Mouse (Mus musculus) MEL (cell line): ENCODE data around the gene 4933421I07Rik.

ENCODE experiments used
- CHD1 ChIP-seq: IDR thresholded peaks from 2 replicates; pipeline ENCODE4 v1.6.1; 2012; ENCODE audit warnings: low read depth, mild to moderate bottlenecking, inconsistent platforms, low read length, improper control_type of control experiment
- CTCF ChIP-seq, 3 experiments: IDR thresholded peaks in 2 of 3; conservative IDR thresholded peaks in 1 of 3; 2 replicates each; pipeline ENCODE4 v1.5.1; 2011 to 2012; ENCODE audit warnings: low read length in 3 of 3, low read depth in 2 of 3, mild to moderate bottlenecking in 2 of 3, improper control_type of control experiment in 1 of 3, inconsistent platforms in 1 of 3, mixed read lengths in 1 of 3, moderate library complexity in 1 of 3; ENCODE audit not compliant: control insufficient read depth in 1 of 3, insufficient read depth in 1 of 3, poor library complexity in 1 of 3, severe bottlenecking in 1 of 3
- NELFE ChIP-seq: IDR thresholded peaks from 2 replicates; pipeline ENCODE4 v1.6.1; 2011; ENCODE audit warnings: low read depth, low read length, improper control_type of control experiment
- POLR2A ChIP-seq, 2 experiments: IDR thresholded peaks; 2 replicates each; pipeline ENCODE4 v1.6.1; 2011 to 2012; ENCODE audit warnings: low read length in 2 of 2, mild to moderate bottlenecking in 2 of 2, control low read depth in 1 of 2, improper control_type of control experiment in 1 of 2, low read depth in 1 of 2, moderate library complexity in 1 of 2; ENCODE audit not compliant: control insufficient read depth in 1 of 2, insufficient read depth in 1 of 2, poor library complexity in 1 of 2
- RAD21 ChIP-seq: IDR thresholded peaks from 2 replicates; pipeline ENCODE4 v1.6.1; 2011; ENCODE audit warnings: mild to moderate bottlenecking, low read depth, low read length, improper control_type of control experiment
- TAL1 ChIP-seq: IDR thresholded peaks from 2 replicates; pipeline ENCODE4 v1.6.1; 2012; ENCODE audit warnings: mild to moderate bottlenecking, inconsistent platforms, low read length, moderate library complexity, mixed read lengths
- UBTF ChIP-seq: IDR thresholded peaks from 2 replicates; pipeline ENCODE4 v1.6.1; 2012; ENCODE audit warnings: low read depth, mild to moderate bottlenecking, inconsistent platforms, low read length, improper control_type of control experiment, moderate library complexity, borderline replicate concordance; ENCODE audit not compliant: insufficient read depth
- ZNF384 ChIP-seq: IDR thresholded peaks from 2 replicates; pipeline ENCODE4 v1.6.1; 2012; ENCODE audit warnings: low read depth, mild to moderate bottlenecking, inconsistent platforms, low read length, improper control_type of control experiment

- no peak for TF ChIP-seq CTCF (IDR thresholded peaks at IDR 0.05 in 2 of 3, conservative IDR thresholded peaks at IDR 0.05 in 1 of 3; ENCODE audit: control insufficient read depth in 1 of 3, insufficient read depth in 1 of 3, low read depth in 2 of 3, low read length in 3 of 3, poor library complexity in 1 of 3, severe bottlenecking in 1 of 3)
- no peak for TF ChIP-seq ZNF384
- no peak for TF ChIP-seq POLR2A (IDR thresholded peaks at IDR 0.05; ENCODE audit: control insufficient read depth in 1 of 2, insufficient read depth in 1 of 2, low read depth in 1 of 2, low read length in 2 of 2, poor library complexity in 1 of 2)
- no peak for TF ChIP-seq NELFE
- no peak for TF ChIP-seq TAL1
- TF ChIP-seq RAD21 = no peak
- TF ChIP-seq UBTF = no peak
- no peak for TF ChIP-seq CHD1
Measured at GRCm38 (mm10) chr7:42447352-42447751, 568 bp downstream of the 4933421I07Rik start.
